ENCODE assay signal across 18 mouse cellular contexts in genomic region chr19:3437980-3438379, GRCm38 (mm10). TPM values are rescaled to one million over a fixed set of nuclear protein-coding genes. Genes with fewer than 3 reads are reported as not detected.
DNase-seq lines count a peak whose midpoint lies in the region; ATAC-seq and TF ChIP-seq lines count a peak whose summit lies in the region.
"Had no signal": no experiment of that assay in that cellular context is flagged by ENCODE, and none has a peak within 500 bp of the region (broad histone marks: within the 10 kb centered on the region; RNA-seq: fewer than 3 reads in every experiment).

No protein-coding gene starts in this region.

- TF ChIP-seq CTCF in liver, adult 2 months (IDR thresholded peaks at IDR 0.05; ENCODE audit: low read depth, low read length): peak; percentile 12; the same call in 1 of the 2 replicates

- no peaks in the 10 kb centered on the region for H3K9me3 ChIP-seq in embryonic facial prominence, embryonic 14.5 days (ENCODE audit: control insufficient read depth, low read length)
- no peaks in the 10 kb centered on the region for H3K9me3 ChIP-seq in embryonic facial prominence, embryonic 10.5 days
- H3K9me3 ChIP-seq in forebrain, embryonic 11.5 days (ENCODE audit: control insufficient read depth, low read length): no peaks in the 10 kb centered on the region
- H3K9me3 ChIP-seq: forebrain, embryonic 10.5 days; heart, embryonic 12.5 days; hindbrain, embryonic 13.5 days; midbrain, embryonic 12.5 days; neural tube, embryonic 12.5 days had no signal

- H3K27ac ChIP-seq in embryonic facial prominence, embryonic 14.5 days (replicated peaks; ENCODE audit: low read depth, low read length): no peak overlapping the region
- H3K27ac ChIP-seq in embryonic facial prominence, embryonic 10.5 days (replicated peaks): no peak overlapping the region
- no peak overlapping the region for H3K27ac ChIP-seq in liver, adult 2 months (replicated peaks; ENCODE audit: insufficient read depth, low read depth, low read length)
- H3K27ac ChIP-seq in forebrain, embryonic 11.5 days (ENCODE audit: low read depth, low read length): no peak overlapping the region
- H3K27ac ChIP-seq: forebrain, embryonic 10.5 days; hindbrain, embryonic 13.5 days; midbrain, embryonic 12.5 days; neural tube, embryonic 12.5 days had no signal

- no peak for TF ChIP-seq POLR2A in liver, adult 2 months (IDR thresholded peaks at IDR 0.05; ENCODE audit: extremely low read depth, insufficient read depth, low read length)

- H3K4me1 ChIP-seq in embryonic facial prominence, embryonic 14.5 days (ENCODE audit: control insufficient read depth, insufficient read depth, low read length): no peaks in the 10 kb centered on the region
- H3K4me1 ChIP-seq in embryonic facial prominence, embryonic 10.5 days: peaks cover 33% of the 10 kb centered on the region
- no peaks in the 10 kb centered on the region for H3K4me1 ChIP-seq in liver, adult 2 months (ENCODE audit: control insufficient read depth, insufficient read depth, low read length)
- peaks cover 6% of the 10 kb centered on the region for H3K4me1 ChIP-seq in forebrain, embryonic 11.5 days (replicated peaks; ENCODE audit: control insufficient read depth, insufficient read depth, low read length)
- H3K4me1 ChIP-seq: heart, embryonic 12.5 days; neural tube, embryonic 12.5 days had no signal

- H3K79me2 ChIP-seq in liver, adult 2 months (ENCODE audit: control insufficient read depth, insufficient read depth, low read length): no peaks in the 10 kb centered on the region

- no peaks in the 10 kb centered on the region for H3K27me3 ChIP-seq in embryonic facial prominence, embryonic 14.5 days (replicated peaks; ENCODE audit: control insufficient read depth, insufficient read depth, low read length)
- H3K27me3 ChIP-seq in embryonic facial prominence, embryonic 10.5 days (replicated peaks; ENCODE audit: low read depth, poor library complexity, severe bottlenecking): peaks cover 7% of the 10 kb centered on the region
- no peaks in the 10 kb centered on the region for H3K27me3 ChIP-seq in liver, adult 2 months (ENCODE audit: control insufficient read depth, insufficient read depth, low read length)
- H3K27me3 ChIP-seq in forebrain, embryonic 11.5 days (ENCODE audit: control insufficient read depth, insufficient read depth, low read length): peaks cover 1% of the 10 kb centered on the region; the same call in 1 of the 2 replicates
- H3K27me3 ChIP-seq: midbrain, embryonic 12.5 days had no signal

- H3K36me3 ChIP-seq in embryonic facial prominence, embryonic 14.5 days (ENCODE audit: control insufficient read depth, insufficient read depth, low read length): no peaks in the 10 kb centered on the region
- H3K36me3 ChIP-seq in embryonic facial prominence, embryonic 10.5 days (replicated peaks): no peaks in the 10 kb centered on the region
- no peaks in the 10 kb centered on the region for H3K36me3 ChIP-seq in liver, adult 2 months (ENCODE audit: control insufficient read depth, insufficient read depth, low read length)
- H3K36me3 ChIP-seq in forebrain, embryonic 11.5 days (ENCODE audit: control insufficient read depth, insufficient read depth, low read length): no peaks in the 10 kb centered on the region
- H3K36me3 ChIP-seq: forebrain, embryonic 10.5 days; heart, embryonic 12.5 days; hindbrain, embryonic 13.5 days; midbrain, embryonic 12.5 days; neural tube, embryonic 12.5 days had no signal

- H3K9ac ChIP-seq in embryonic facial prominence, embryonic 14.5 days (ENCODE audit: low read depth, low read length): 0 out of 2 replicates have a peak overlapping the region, but pooled peaks have one; percentile 6
- no peak overlapping the region for H3K9ac ChIP-seq in liver, adult 2 months (ENCODE audit: low read depth, low read length)
- no peak overlapping the region for H3K9ac ChIP-seq in forebrain, embryonic 11.5 days (ENCODE audit: low read length)
- H3K9ac ChIP-seq: heart, embryonic 12.5 days; hindbrain, embryonic 13.5 days; midbrain, embryonic 12.5 days; neural tube, embryonic 12.5 days had no signal

- no peak for ATAC-seq in embryonic facial prominence, embryonic 14.5 days (ENCODE audit: low read depth)
- ATAC-seq in forebrain, embryonic 11.5 days (replicated peaks; ENCODE audit: low FRiP score): no peak
- ATAC-seq: Patski had no signal

- H3K4me2 ChIP-seq in embryonic facial prominence, embryonic 14.5 days (ENCODE audit: low read depth, low read length): no peak overlapping the region
- no peak overlapping the region for H3K4me2 ChIP-seq in forebrain, embryonic 11.5 days (ENCODE audit: low read depth, low read length, severe bottlenecking)
- H3K4me2 ChIP-seq: heart, embryonic 12.5 days; hindbrain, embryonic 13.5 days; midbrain, embryonic 12.5 days; neural tube, embryonic 12.5 days had no signal

- no peak overlapping the region for H3K4me3 ChIP-seq in embryonic facial prominence, embryonic 14.5 days (ENCODE audit: low read depth, low read length)
- H3K4me3 ChIP-seq in embryonic facial prominence, embryonic 10.5 days: no peak overlapping the region
- no peak overlapping the region for H3K4me3 ChIP-seq in liver, adult 2 months (ENCODE audit: insufficient read depth, low read depth, low read length)
- H3K4me3 ChIP-seq in forebrain, embryonic 11.5 days (ENCODE audit: low read depth, low read length): no peak overlapping the region
- H3K4me3 ChIP-seq: forebrain, embryonic 10.5 days; heart, embryonic 12.5 days; hindbrain, embryonic 13.5 days; midbrain, embryonic 12.5 days; neural tube, embryonic 12.5 days had no signal

- 67% methylated on average over 5 of the region's 5 CpGs for WGBS in embryonic facial prominence, embryonic 14.5 days
- 67% methylated on average over 5 of the region's 5 CpGs for WGBS in embryonic facial prominence, embryonic 10.5 days
- 60% methylated on average over 5 of the region's 5 CpGs for WGBS in liver, adult 2 months
- WGBS in forebrain, embryonic 11.5 days: 71% methylated on average over 5 of the region's 5 CpGs

- no peak for DNase-seq in embryonic facial prominence, embryonic 14.5 days (ENCODE audit: low spot score)
- DNase-seq in embryonic facial prominence, embryonic 10.5 days (ENCODE audit: low spot score): no peak
- no peak for DNase-seq in liver, adult 2 months (ENCODE audit: extremely low read depth, low read depth, low spot score)
- DNase-seq in liver: no peak
- DNase-seq in urinary bladder, postnatal 25 days (ENCODE audit: low spot score): peak; percentile 11
- no peak for DNase-seq in urinary bladder, adult 2 months (ENCODE audit: low spot score)
- DNase-seq in adrenal gland, adult (ENCODE audit: inconsistent age in 2 of 2, low spot score in 1 of 2): no peak
- DNase-seq in forebrain, embryonic 11.5 days (ENCODE audit: low spot score): no peak
- DNase-seq: adrenal gland, postnatal 25 days; cerebellum, adult 18-20 months; embryo, embryonic 11 days had no signal

RNA-seq across cellular contexts. Expression of gene Gal, which starts 23.6 kb away (rescaled TPM):
- polyA plus RNA-seq in embryonic facial prominence, embryonic 14.5 days (2014; fragmentation: Nextera tagmentation; extraction: Ambion mirVana): 9.9 and 15.2 TPM in 2 replicates
- polyA plus RNA-seq in embryonic facial prominence, embryonic 10.5 days (2016; fragmentation: Nextera tagmentation; extraction: Ambion mirVana): 1.1 and 1.2 TPM in 2 replicates
- total RNA-seq in liver, adult 2 months (2014; rRNA removed): 0.28 TPM in 1 of 2 replicates, not detected in the other
- polyA plus RNA-seq in liver, adult 2 months (2012; rRNA removed): not detected in 2 replicates
- 0.08 TPM in 1 of 2 replicates, not detected in the other for polyA plus RNA-seq in urinary bladder, adult 2 months (2012; rRNA removed)
- 1.1 TPM in 2 replicates for polyA plus RNA-seq in forebrain, embryonic 11.5 days (2014; fragmentation: Nextera tagmentation; extraction: Ambion mirVana)
- polyA plus RNA-seq: liver, embryonic 16.5 days; Patski had no signal

RNA-seq across cellular contexts. Expression of gene Tesmin, which starts 49.3 kb away (rescaled TPM):
- 0.29 and 0.35 TPM in 2 replicates for polyA plus RNA-seq in embryonic facial prominence, embryonic 14.5 days (2014; fragmentation: Nextera tagmentation; extraction: Ambion mirVana)
- polyA plus RNA-seq in embryonic facial prominence, embryonic 10.5 days (2016; fragmentation: Nextera tagmentation; extraction: Ambion mirVana): 0.30 and 0.49 TPM in 2 replicates
- total RNA-seq in liver, adult 2 months (2014; rRNA removed): 0.46 and 0.54 TPM in 2 replicates
- polyA plus RNA-seq in liver, adult 2 months (2012; rRNA removed): 0.31 and 0.33 TPM in 2 replicates
- polyA plus RNA-seq in urinary bladder, adult 2 months (2012; rRNA removed): 0.15 and 0.17 TPM in 2 replicates
- 0.27 and 0.29 TPM in 2 replicates for polyA plus RNA-seq in forebrain, embryonic 11.5 days (2014; fragmentation: Nextera tagmentation; extraction: Ambion mirVana)
- polyA plus RNA-seq: neural tube, embryonic 12.5 days had no signal
